Mouse (Mus musculus): Measurements from ENCODE around the gene Btg1. TPM values are rescaled to one million over a fixed set of nuclear protein-coding genes. Genes with fewer than 3 reads are reported as not detected.

The Btg1 gene
- polyA plus RNA-seq, 1 experiment = 66.4 TPM

DNA sequence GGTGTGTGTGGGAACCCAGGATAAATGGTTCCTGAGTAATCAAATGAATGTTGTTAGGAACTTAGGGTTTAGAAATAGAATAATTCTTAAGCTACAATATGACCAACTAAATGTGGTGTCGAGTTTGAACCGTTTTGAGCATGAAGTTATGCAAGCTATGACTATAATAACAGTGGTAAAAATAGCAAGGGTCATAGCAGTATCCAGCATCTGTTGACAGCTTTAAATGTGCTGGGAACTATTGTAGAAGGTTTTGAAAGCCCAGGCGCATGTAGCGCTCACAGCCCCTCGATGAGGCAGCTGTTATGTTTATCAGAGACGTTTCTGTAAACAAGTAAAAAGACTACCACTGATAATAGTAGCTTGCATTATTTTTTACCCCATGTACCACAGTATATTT, 25.9 kb downstream of the Btg1 start:
- Histone ChIP-seq H3K27ac (ENCODE audit: insufficient read depth, low read length) (peak overlapping the region; percentile 47), H3K4me1 (ENCODE audit: control insufficient read depth, insufficient read depth, low read length) (no peaks in the 10 kb centered on the region), H3K4me3 (ENCODE audit: insufficient read depth, low read length) (no peak overlapping the region)
- no peak for TF ChIP-seq POLR2A (IDR thresholded peaks at IDR 0.05; ENCODE audit: low read depth, low read length)
- TF ChIP-seq CTCF (IDR thresholded peaks at IDR 0.05; ENCODE audit: borderline replicate concordance, insufficient read depth, low read length) = no peak

DNA sequence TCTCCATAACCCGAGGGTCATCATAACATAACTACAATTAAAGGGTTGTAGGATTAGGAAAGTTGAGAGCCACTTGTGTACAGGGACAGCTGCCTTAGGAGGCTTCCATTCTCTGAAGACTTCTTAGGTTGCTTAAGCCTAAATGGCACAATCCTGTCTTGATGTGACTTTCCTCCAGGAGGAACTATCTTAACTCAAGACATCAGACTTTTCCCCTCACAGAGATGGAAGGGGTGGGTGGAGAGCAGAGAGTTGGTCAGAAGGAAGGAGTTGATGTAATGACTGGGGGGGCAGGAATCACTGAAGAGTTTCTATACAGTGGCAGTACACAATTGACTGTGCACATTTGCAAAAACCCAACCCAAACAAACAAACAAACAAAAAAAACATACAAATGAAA, 28.4 kb downstream of the Btg1 start:
- TF ChIP-seq POLR2A (IDR thresholded peaks at IDR 0.05; ENCODE audit: low read depth, low read length) (no peak), CTCF (IDR thresholded peaks at IDR 0.05; ENCODE audit: borderline replicate concordance, insufficient read depth, low read length) (no peak)
- H3K4me3 ChIP-seq (ENCODE audit: insufficient read depth, low read length) = no peak overlapping the region
- no peak overlapping the region for H3K27ac ChIP-seq (ENCODE audit: insufficient read depth, low read length)
- H3K4me1 ChIP-seq (ENCODE audit: control insufficient read depth, insufficient read depth, low read length) = no peaks in the 10 kb centered on the region

DNA sequence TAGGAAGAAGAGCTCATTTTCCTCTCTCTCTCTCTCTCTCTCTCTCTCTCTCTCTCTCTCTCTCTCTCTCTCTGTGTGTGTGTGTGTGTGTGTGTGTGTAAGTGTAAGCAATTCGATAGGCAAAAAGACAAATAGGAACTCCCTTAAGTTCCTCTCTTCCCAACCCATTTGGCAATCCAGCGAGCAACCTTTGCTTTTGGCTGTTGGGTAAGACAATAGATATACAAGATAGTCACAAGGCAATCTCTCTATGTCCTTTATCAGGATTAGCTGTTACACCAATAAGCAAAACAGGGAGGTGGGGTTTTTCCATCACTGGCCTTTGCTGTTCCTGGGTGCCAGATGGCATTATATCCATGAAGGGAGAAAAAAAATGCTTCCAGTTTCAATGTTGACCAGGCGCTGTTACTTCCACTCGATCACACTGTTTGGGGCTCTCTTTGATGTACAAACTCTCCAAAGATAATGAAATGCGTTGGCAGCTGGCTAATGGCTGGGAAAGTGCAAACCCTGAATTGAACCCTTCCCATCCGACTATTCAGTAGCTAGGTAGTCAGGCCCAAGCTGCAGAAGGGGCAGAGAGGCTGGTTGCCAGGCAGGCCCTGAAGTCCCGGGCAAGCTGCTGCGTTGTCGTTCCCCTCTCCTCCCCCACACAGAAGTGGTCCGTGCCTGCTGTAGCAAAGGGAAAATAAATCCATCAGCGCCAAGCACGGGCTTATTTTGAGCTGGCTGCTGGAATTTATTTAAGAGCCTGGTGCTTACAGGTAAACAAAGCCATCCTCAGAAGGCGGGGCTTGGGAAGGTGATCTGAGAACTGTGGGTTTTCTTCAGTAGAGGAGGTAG, 29.4 kb downstream of the Btg1 start:
- TF ChIP-seq POLR2A (IDR thresholded peaks at IDR 0.05; ENCODE audit: low read depth, low read length) (no peak), CTCF (IDR thresholded peaks at IDR 0.05; ENCODE audit: borderline replicate concordance, insufficient read depth, low read length) (no peak)
- Histone ChIP-seq H3K4me1 (ENCODE audit: control insufficient read depth, insufficient read depth, low read length) (no peaks in the 10 kb centered on the region), H3K27ac (ENCODE audit: insufficient read depth, low read length) (no peak overlapping the region), H3K4me3 (ENCODE audit: insufficient read depth, low read length) (no peak overlapping the region)

DNA sequence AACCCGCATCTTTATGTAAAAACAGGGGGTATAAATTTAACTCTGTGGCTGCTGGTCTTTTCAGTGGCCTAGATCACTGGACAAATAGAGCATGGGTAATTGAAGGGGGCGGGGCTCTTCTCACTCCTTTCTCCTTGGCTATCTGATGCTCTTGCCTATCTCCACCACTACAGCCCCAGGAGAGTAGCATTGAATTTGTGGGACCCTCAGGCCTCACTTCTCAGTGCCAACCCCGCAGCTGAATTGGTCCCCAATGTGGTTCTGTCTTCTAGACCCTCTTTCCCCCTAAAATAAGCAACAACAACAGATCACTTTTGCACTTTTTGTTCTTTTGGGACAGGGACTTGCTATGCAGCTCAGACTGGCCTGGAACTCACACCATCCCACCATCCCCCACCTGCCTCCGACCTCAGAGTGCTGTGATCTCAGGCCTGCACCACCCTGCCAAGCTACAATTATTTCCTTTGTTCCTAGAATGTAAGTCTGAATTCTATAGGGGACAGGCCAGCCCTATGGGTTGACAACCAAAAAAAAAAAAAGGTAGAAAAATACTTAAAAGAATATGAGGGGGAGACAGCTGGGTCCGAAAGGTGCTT, 30.2 kb downstream of the Btg1 start:
- Histone ChIP-seq H3K27ac (ENCODE audit: insufficient read depth, low read length) (no peak overlapping the region), H3K4me3 (ENCODE audit: insufficient read depth, low read length) (no peak overlapping the region), H3K4me1 (ENCODE audit: control insufficient read depth, insufficient read depth, low read length) (no peaks in the 10 kb centered on the region)
- no peak for TF ChIP-seq POLR2A (IDR thresholded peaks at IDR 0.05; ENCODE audit: low read depth, low read length)
- no peak for TF ChIP-seq CTCF (IDR thresholded peaks at IDR 0.05; ENCODE audit: borderline replicate concordance, insufficient read depth, low read length)

DNA sequence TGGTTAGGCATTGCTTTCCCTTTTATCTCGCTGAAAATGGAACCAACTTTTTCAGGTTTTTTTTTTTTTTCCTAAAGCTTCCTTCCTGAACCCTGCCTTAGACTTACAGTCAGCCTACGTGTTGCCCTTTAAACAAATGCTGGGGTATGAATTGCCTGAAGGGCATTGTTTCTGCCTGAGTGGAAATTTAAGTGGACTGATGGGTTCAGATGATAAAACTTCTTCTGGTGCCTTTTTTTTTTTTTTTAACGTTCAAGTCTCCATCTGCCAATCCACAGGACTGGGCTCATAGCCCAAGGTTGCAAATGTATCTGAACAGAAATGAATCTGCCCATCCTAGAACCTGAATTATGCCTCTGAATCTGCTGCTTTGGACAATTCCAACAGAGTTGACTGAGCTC, 31.4 kb downstream of the Btg1 start:
- H3K27ac ChIP-seq (ENCODE audit: insufficient read depth, low read length) = no peak overlapping the region
- no peaks in the 10 kb centered on the region for H3K4me1 ChIP-seq (ENCODE audit: control insufficient read depth, insufficient read depth, low read length)
- no peak overlapping the region for H3K4me3 ChIP-seq (ENCODE audit: insufficient read depth, low read length)
- TF ChIP-seq POLR2A (IDR thresholded peaks at IDR 0.05; ENCODE audit: low read depth, low read length) (no peak), CTCF (IDR thresholded peaks at IDR 0.05; ENCODE audit: borderline replicate concordance, insufficient read depth, low read length) (no peak)

DNA sequence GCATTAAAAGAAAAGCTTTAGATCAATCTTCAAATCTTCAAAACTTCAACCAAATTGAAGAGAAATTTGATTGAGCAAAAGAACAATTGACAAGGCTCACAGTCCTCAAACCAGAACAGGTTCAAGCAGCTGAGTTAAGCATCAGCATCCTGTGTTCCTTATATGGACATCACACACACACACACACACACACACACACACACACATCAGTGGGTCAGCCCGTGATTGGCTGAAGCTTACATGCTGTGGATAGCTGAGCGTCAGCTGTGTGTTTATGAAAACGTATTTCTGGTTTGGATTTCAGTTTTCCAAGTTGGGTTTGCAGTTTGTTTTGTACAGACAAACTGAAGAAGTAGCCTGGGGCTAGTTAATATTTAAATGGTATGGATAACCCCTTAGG, 32.7 kb downstream of the Btg1 start:
- TF ChIP-seq POLR2A (IDR thresholded peaks at IDR 0.05; ENCODE audit: low read depth, low read length) = no peak
- TF ChIP-seq CTCF (IDR thresholded peaks at IDR 0.05; ENCODE audit: borderline replicate concordance, insufficient read depth, low read length) = no peak
- H3K27ac ChIP-seq (ENCODE audit: insufficient read depth, low read length) = no peak overlapping the region
- H3K4me1 ChIP-seq (ENCODE audit: control insufficient read depth, insufficient read depth, low read length) = no peaks in the 10 kb centered on the region
- H3K4me3 ChIP-seq (ENCODE audit: insufficient read depth, low read length) = no peak overlapping the region

DNA sequence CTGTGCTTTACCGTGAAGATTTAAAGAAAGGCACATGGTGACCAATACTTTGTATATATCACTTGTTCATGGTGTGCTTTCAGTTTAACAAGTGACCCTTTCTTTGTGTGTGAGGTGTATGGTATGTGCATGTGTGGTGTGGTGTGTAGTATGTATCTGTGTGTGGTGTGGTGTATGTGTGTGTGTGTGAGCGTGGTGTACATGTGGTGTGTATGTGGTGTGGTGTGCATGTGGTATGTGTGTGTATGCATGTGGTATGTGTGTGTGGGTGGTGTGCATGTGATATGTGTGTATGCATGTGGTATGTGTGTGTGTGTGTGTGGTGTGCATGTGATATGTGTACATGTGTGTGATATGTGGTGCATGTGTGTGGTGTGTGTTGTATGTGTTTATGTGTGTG, 35.6 kb downstream of the Btg1 start:
- no peak; the same call in 1 of the 2 replicates for TF ChIP-seq CTCF (IDR thresholded peaks at IDR 0.05; ENCODE audit: borderline replicate concordance, insufficient read depth, low read length)
- no peak for TF ChIP-seq POLR2A (IDR thresholded peaks at IDR 0.05; ENCODE audit: low read depth, low read length)
- no peak overlapping the region for H3K4me3 ChIP-seq (ENCODE audit: insufficient read depth, low read length)
- no peak overlapping the region for H3K27ac ChIP-seq (ENCODE audit: insufficient read depth, low read length)
- peaks cover 4% of the 10 kb centered on the region; the same call in 1 of the 2 replicates for H3K4me1 ChIP-seq (ENCODE audit: control insufficient read depth, insufficient read depth, low read length)

DNA sequence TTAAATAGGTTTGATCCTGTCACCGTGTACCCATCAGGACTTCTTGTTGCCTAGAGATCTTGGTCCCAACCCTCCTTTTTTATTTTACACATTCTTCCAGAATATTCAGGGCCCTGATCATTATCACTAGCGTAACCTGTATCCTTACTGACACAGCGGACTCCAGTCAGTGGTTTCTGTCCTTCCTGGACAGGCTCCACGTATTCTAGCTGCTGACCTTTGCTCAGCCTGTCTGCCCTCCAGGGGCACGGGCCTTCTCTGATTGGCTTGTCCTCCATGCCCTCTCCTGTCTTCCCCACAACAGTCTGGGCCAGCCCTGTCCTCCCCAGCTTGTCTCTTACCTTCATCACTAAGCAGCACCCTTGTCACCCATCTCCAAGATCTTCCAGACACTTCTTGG, 36.2 kb downstream of the Btg1 start:
- Histone ChIP-seq H3K27ac (ENCODE audit: insufficient read depth, low read length) (no peak overlapping the region), H3K4me1 (ENCODE audit: control insufficient read depth, insufficient read depth, low read length) (peaks cover 4% of the 10 kb centered on the region; the same call in 1 of the 2 replicates), H3K4me3 (ENCODE audit: insufficient read depth, low read length) (no peak overlapping the region)
- TF ChIP-seq CTCF (IDR thresholded peaks at IDR 0.05; ENCODE audit: borderline replicate concordance, insufficient read depth, low read length) (no peak), POLR2A (IDR thresholded peaks at IDR 0.05; ENCODE audit: low read depth, low read length) (no peak)

DNA sequence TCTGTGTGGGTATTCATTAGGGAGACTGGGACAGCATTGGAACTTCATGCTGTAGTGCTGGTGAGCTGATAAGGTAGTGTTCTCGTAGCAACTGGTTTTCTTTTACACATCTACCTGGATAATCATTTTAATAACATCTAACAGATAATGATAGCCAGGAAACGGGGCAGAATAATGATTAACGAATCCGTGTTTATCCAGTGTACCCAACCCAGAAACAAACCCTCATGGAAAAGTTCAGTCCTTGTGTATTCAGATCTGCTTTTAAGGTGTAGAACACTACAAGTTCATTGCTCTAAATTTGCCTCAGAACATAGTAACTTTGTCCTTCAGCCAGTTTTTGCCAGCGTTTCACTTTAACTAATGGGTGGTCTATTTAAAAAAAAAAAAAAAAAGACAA, 37.3 kb downstream of the Btg1 start:
- no peak overlapping the region for H3K4me3 ChIP-seq (ENCODE audit: insufficient read depth, low read length)
- H3K4me1 ChIP-seq (ENCODE audit: control insufficient read depth, insufficient read depth, low read length) = peaks cover 4% of the 10 kb centered on the region; the same call in 1 of the 2 replicates
- H3K27ac ChIP-seq (ENCODE audit: insufficient read depth, low read length) = no peak overlapping the region
- TF ChIP-seq CTCF (IDR thresholded peaks at IDR 0.05; ENCODE audit: borderline replicate concordance, insufficient read depth, low read length) = no peak
- no peak for TF ChIP-seq POLR2A (IDR thresholded peaks at IDR 0.05; ENCODE audit: low read depth, low read length)

DNA sequence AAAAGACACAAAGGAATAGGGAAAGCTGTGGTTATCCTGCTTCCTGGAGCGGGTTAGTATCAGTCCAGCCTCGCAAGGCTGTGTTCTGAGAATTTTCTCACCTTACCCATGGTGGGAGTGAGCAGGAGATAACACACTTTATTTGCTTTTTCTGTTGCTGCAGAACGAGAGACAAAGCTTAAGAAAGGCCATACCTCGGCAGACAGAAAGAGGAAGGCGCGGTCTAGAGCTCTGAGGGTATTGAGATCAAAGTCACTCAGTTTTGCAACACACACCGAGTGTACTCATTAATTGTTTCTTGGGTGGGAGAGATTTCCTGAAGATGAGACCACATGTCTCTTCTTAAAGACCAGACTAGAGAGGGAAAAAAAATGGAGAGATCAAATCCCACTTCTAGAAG, 37.8 kb downstream of the Btg1 start:
- TF ChIP-seq POLR2A (IDR thresholded peaks at IDR 0.05; ENCODE audit: low read depth, low read length) (no peak), CTCF (IDR thresholded peaks at IDR 0.05; ENCODE audit: borderline replicate concordance, insufficient read depth, low read length) (no peak)
- H3K4me3 ChIP-seq (ENCODE audit: insufficient read depth, low read length) = no peak overlapping the region
- peaks cover 4% of the 10 kb centered on the region; the same call in 1 of the 2 replicates for H3K4me1 ChIP-seq (ENCODE audit: control insufficient read depth, insufficient read depth, low read length)
- no peak overlapping the region for H3K27ac ChIP-seq (ENCODE audit: insufficient read depth, low read length)

All from embryonic fibroblast, embryonic 13.5 days (primary cell).